Mouse (Mus musculus) myocyte (in vitro differentiated cells): ENCODE measurements around the gene Nars2.

Source experiments
- CEBPB ChIP-seq: IDR thresholded peaks from 2 replicates; pipeline ENCODE4 v1.6.1; 2011; ENCODE audit warnings: mild to moderate bottlenecking, moderate library complexity; ENCODE audit not compliant: poor library complexity, insufficient read depth, severe bottlenecking
- E2F4 ChIP-seq: IDR thresholded peaks from one replicate; pipeline ENCODE4 v1.6.1; 2011; ENCODE audit warnings: mild to moderate bottlenecking, control low read depth, moderate library complexity; ENCODE audit not compliant: insufficient read depth
- MYOD1 ChIP-seq, 3 experiments: IDR thresholded peaks; one replicate each; pipeline ENCODE4 v1.6.1; 2011; ENCODE audit warnings: control low read depth in 2 of 3, low read depth in 2 of 3, mild to moderate bottlenecking in 2 of 3, moderate library complexity in 1 of 3; ENCODE audit not compliant: insufficient read length in 2 of 3, control insufficient read depth in 1 of 3
- POLR2A ChIP-seq: IDR thresholded peaks from one replicate; pipeline ENCODE4 v1.6.1; 2011; ENCODE audit warnings: low read depth, mild to moderate bottlenecking, control low read depth, moderate library complexity; ENCODE audit not compliant: insufficient read length
- POLR2AphosphoS2 ChIP-seq: IDR thresholded peaks from one replicate; pipeline ENCODE4 v1.6.1; 2011; ENCODE audit warnings: low read depth, control low read depth; ENCODE audit not compliant: insufficient read length
- REST ChIP-seq: IDR thresholded peaks from one replicate; pipeline ENCODE4 v1.6.1; 2011; ENCODE audit warnings: mild to moderate bottlenecking, control low read depth, moderate library complexity; ENCODE audit not compliant: insufficient read depth, insufficient read length
- TCF12 ChIP-seq: IDR thresholded peaks from one replicate; pipeline ENCODE4 v1.6.1; 2011; ENCODE audit warnings: mild to moderate bottlenecking, control low read depth; ENCODE audit not compliant: poor library complexity, insufficient read depth, severe bottlenecking
- TCF3 ChIP-seq: IDR thresholded peaks from one replicate; pipeline ENCODE4 v1.6.1; 2011; ENCODE audit warnings: low read depth, control low read depth; ENCODE audit not compliant: insufficient read length
- USF1 ChIP-seq: IDR thresholded peaks from one replicate; pipeline ENCODE4 v1.6.1; 2011; ENCODE audit warnings: low read depth, mild to moderate bottlenecking, control low read depth, moderate library complexity

GRCm38 (mm10) chr7:97042981-97043380 lies 91.7 kb downstream of the Nars2 start:
- no peak for TF ChIP-seq POLR2A
- no peak for TF ChIP-seq REST
- no peak for TF ChIP-seq CEBPB
- no peak for TF ChIP-seq E2F4
- TF ChIP-seq TCF12 = no peak
- no peak for TF ChIP-seq TCF3
- no peak for TF ChIP-seq USF1
- no peak for TF ChIP-seq POLR2AphosphoS2
- no peak for TF ChIP-seq MYOD1 (IDR thresholded peaks at IDR 0.05; ENCODE audit: control insufficient read depth in 1 of 3, insufficient read length in 2 of 3, low read depth in 2 of 3)
